Mouse (Mus musculus): ENCODE measurements at regions not wholly inside any gene's neighbourhood (a gene's known extent, or its start where the extent isn't known, plus 50 kb on each side); places are given as distances from the start of the nearest gene placed in this dataset.
"Not testable (repeated sequence)": the region's sequence is repeated elsewhere in the genome, so short reads cannot be mapped to it uniquely, and the experiment has no call there.

DNA sequence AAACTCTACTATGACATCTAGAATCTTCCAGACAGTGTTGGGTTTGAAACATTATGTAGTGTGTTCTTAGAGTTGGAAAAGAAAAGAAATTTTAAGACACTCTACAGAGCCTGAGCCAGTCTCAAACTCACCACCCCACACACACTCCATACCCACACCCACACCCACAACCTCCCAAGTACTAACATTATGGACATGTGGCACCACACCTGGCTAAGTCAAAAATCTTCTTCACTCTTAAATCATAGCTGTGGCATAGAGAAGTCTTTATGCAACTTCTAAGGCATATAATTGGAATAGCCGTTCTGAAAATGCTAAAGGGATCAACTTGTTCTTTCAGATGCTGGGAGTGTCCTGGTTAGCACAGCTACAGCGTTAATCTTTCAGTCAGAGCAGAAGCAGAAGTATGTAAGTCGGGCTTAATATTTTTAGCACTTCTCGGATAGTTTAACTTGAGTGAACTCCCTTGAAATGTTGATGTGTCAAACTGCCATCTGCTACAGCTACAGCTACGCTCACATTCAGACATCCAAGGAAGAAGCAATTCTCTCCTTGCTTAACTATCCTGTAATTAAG, 68.6 kb upstream of the Creb1 start:
- intact Hi-C loops (cut with DNase I): no loop called here
- peak; percentile 26 to 47 for DNase-seq (ENCODE audit: low spot score in 2 of 2)

DNA sequence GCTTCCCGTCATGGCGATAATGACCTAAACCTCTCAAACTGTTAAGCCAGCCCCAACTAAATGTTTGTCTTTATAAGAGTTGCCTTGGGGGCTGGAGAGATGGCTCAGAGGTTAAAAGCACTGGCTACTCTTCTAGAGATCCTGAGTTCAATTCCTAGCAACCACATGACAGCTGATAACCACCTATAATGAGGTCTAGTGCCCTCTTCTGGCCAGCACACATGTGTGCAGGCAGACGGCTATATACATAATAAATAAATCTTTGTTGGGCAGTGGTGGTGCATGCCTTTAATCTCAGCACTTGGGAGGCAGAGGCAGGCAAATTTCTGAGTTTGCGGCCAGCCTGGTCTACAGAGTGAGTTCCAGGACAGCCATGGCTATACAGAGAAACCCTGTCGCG, 70.8 kb upstream of the Creb1 start:
- DNase-seq (ENCODE audit: low spot score in 2 of 2); intact Hi-C loops (cut with DNase I): not testable (repeated sequence)

DNA sequence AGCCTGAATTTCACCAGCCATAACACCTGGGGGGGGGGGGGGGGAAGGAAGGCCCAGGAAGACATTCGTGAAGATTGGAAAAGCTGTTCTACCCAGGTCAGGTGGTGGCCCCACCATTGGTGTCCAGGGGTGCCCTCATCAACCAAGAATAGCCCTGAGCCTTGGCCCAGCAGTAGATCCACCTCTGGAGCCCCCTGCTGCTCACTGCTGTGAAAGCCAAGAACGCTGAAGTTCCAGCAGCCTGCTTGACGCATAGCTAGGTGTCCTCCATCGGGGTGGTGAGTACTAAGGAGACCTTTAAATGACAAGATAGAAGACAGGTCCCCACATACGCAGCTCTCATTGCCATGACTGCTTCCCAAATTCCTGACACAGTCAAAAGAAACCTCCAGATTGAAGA, 74.6 kb upstream of the Creb1 start:
- intact Hi-C loops (cut with DNase I): no loop called here
- DNase-seq (ENCODE audit: low spot score in 2 of 2): no peak

DNA sequence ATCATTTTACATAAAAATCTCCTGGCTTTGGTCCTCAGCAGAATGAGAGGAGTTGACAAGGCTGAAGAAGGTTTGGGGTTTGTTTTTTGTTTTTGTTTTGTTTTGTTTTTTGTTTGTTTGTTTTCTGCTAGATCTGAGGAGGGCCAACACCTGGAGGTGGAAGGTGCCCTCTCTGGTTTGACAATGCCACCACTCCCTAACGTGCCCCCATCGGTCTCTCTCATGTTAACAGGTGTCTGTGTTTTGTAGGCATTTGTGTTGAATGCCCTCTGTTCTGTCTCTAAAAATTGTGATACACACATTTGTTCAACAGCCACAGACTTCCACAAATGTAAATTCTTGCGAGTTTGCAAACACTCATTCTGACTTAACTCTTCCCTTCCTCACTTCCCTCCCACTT, 83.3 kb upstream of the Creb1 start:
- DNase-seq (ENCODE audit: low spot score in 2 of 2): no peak
- intact Hi-C loops (cut with DNase I): loop anchor here (10.0 kb wide), 1 partner anchor 414 kb away; no protein-coding TSS in a partner anchor

DNA sequence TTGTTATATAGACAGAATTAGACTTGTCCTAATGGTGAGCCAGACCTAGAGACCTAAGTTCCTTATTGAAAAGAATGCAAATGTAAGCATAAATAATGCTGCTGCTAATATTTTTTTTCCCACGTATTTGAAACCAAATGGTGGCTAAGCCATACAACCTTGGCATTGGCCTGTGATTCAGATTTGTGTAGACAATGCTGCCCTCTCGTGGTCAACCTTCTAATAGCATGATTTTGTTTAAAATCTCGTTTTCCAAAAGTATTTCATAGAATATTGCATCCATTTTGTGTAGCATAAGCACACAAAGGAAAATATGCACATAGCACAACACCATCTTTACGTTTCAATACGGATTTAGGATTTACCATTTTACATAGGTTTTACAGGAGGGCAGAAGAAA, 84.4 kb upstream of the Creb1 start:
- intact Hi-C loops (cut with DNase I): loop anchor here (1.0 to 10.0 kb wide), 2 partner anchors 413 to 682 kb away; no protein-coding TSS in a partner anchor
- DNase-seq (ENCODE audit: low spot score in 2 of 2): peak in 1 of 2 experiments; percentile 52

DNA sequence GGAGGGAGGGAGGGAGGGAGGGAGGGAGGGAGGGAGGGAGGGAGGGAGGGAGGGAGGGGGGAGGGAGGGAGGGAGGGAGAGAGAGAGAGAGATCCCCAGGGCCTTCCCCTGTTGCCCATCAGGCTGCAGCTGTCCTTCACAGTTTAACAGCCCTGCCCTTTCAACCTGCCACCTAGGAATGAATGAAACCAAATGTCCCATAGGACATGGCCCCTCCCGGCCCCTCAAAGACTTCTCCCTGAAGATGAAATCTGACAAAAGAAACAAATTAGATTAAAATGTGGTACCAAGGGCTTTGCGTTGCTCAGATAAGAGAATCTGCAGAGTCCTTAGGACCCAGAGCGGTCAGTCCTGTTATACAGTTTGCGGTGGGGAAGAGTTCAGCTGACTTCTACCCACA, 86.0 kb upstream of the Creb1 start:
- DNase-seq (ENCODE audit: low spot score in 2 of 2): peak in 1 of 2 experiments; percentile 9
- intact Hi-C loops (cut with DNase I): loop anchor here (1.0 to 10.0 kb wide), 5 partner anchors 326 to 778 kb away; no protein-coding TSS in a partner anchor

DNA sequence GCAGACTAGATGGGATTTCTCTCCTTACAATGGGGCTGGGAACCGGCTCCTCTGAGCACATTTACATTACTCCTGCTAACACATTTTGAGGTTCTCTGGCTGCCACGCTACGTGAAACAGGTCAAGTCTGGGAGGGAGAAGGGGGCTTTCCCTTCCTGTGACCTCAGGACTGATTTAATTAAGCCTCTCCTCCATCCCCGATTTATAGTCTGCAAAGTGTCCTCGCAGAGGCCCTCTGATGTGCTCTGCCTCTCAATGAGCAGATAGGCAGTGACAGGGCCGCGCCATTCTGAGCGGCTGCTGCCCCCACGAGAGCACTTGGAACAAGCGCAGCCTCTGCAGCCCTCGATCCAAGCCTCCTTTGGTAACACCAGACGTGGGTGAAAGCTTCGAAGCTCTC, 86.5 kb upstream of the Creb1 start:
- intact Hi-C loops (cut with DNase I): loop anchor here (1.0 to 10.0 kb wide), 5 partner anchors 325 to 777 kb away; no protein-coding TSS in a partner anchor
- peak; percentile 84 for DNase-seq (ENCODE audit: low spot score in 2 of 2)

DNA sequence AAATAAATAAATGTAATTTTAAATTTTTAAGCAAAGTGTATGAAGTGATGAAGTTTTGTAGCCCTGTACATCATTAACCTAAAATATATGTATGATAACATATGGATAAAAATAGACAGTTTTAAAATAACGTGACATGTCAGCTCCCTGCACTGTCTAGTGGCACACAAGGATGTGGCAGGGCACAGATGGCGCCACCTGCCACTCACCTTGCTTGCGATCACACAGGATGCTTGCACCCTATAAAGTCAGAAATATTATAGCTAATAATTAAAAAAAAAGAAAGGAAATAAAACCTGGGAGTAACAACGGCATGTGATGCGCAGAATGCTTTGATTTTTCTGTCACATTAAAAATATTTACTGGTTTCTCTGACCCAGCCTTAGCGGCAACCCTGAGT, 89.0 kb upstream of the Creb1 start:
- intact Hi-C loops (cut with DNase I): loop anchor here (10.0 kb wide), 1 partner anchor 409 kb away; no protein-coding TSS in a partner anchor
- DNase-seq (ENCODE audit: low spot score in 2 of 2): no peak

DNA sequence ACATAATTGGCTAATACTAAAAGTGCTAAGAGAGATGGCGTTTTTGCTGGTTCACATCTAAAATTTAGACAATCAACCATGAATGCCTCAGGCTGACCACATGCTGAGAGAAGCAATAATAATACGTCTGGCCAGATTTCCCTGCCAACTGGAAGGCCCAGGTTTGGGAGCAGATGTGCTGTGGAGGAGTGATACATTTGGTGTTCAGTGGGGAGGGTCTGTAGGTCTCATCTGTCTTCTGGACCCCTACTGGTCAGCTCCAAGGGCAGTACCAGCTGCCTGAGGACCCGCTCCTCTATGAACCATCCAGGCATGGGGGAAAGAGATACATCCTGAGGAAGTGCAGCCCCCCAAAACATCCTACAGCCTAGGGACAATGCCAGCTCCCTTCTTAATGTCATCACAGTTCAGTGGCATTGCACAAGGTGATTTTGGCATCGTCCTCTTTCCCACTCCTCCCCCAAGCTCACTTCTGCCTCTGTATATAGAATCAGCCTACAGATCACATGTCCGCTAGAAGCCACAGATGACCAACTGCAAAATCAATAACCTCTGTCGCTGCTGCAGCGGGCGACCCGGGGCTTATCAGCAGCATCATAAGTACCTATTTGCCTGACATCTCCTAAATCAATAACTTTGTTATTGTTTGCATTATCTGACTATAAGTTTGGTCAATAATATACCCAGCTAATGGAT, 90.1 kb upstream of the Creb1 start:
- intact Hi-C loops (cut with DNase I): loop anchor here (10.0 kb wide), 1 partner anchor 408 kb away; no protein-coding TSS in a partner anchor
- no peak for DNase-seq (ENCODE audit: low spot score in 2 of 2)

DNA sequence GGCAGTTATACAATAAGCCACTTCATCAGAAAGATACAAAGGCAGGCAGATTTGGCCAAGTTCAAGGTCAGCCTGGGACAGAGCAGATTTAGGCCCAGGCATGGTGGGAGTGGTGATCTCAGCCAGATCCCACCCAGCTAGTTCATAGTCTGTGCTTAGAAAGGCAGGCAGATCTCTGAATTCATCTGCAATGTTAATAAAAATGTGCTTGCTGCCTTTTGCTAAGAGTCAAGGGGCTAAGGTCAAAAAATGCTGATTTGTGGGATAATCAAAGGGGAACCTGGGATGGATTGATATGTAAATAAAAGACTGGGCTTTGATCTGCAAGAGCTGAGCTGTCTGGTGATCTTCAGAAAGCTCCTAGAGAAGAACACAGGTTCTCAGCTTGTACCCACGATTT, 109.2 kb upstream of the Creb1 start:
- intact Hi-C loops (cut with DNase I): no loop called here
- no peak for DNase-seq (ENCODE audit: low spot score in 2 of 2)

DNA sequence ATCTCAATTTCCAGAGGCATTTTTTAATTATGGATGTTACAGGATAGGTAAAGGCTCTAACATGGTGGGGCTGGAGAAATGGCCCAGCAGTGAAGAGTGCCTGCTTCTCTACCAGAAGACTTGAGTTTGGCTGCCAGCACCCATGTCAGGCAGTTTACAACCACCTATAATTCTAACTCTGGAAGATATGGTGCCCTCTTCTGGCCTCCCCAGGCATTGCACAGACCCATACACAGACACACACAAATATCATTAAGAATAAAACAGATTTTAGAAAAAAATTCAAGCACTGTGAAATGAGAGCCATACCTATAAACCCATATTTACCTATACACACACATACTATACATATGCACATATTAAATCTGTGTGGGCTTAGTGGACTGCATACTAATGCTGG, 113.9 kb upstream of the Creb1 start:
- no peak for DNase-seq (ENCODE audit: low spot score in 2 of 2)
- intact Hi-C loops (cut with DNase I): no loop called here

DNA sequence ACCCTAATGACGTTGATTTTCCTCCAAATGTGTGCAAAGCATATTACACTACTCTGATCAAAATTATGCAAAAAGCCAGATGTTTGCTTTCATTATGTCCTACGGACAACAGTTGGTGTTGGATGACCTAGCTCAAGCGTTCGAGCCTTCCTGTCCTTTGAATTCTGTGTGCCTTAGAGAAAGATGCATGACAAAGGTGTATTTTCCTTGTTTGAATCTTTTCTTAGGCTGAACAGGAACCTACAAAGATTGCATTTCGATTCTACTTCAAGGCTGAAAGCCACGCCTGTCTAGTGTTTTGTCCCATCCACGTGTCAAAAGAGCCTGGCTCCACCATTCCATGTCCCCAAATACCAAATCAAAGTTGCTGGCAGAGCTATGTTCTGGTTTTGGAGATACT, 116.5 kb upstream of the Creb1 start:
- intact Hi-C loops (cut with DNase I): no loop called here
- no peak for DNase-seq (ENCODE audit: low spot score in 2 of 2)

DNA sequence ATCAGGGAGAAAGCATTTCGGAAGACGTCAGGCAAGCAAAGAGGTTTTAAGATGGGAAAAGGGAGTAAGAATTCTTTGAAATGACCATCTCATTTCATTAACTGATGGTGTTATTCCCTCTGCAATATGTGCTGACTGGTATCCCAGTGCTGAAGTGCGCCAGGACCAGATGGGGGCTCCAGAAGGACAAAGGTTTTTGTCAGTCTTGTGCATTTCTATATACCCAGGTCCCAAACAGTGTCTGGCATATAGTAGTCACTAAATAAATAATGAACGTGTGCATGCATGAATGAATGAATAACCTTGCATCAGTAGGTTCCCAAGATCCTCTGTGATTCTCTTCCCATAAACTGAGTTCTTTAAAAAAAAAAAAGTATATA, 119.3 kb upstream of the Creb1 start:
- intact Hi-C loops (cut with DNase I): no loop called here

DNA sequence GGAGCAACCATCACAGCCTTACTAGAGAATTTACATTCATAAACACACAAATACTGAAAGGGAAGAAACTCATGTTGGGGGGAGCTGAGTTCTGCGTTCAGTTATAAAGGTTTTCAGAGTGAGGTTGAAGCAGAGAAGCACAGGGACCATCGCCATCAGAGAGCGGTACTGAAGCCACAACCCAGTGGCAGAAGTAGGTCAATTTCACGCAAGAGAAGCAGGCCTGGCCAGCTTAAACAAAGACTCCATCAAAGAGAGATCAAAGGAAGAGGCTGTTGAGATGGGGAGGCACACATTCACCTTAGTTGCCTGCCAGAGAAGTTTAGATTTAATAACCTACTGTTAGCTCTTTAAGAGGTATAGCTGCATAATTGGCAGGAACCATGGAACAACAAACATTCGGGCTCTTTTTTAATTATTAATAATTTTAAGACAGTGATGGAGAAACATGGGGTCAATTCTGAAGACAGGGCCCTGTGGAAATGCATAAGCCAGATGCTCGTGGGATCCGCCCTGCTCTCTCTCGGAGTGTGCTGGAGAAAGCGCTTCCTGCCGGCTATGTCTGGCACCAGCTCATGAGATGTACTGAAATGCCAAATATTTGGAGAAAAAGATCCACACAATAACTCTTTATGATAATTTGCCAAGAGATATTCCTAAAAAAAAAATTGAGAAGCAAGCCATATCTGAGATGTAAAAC, 119.8 kb upstream of the Creb1 start:
- no peak for DNase-seq (ENCODE audit: low spot score in 2 of 2)
- intact Hi-C loops (cut with DNase I): no loop called here

More for the DNA sequence above, 119.3 kb upstream of the Creb1 start:
- no peak for DNase-seq (ENCODE audit: low spot score in 2 of 2)

DNA sequence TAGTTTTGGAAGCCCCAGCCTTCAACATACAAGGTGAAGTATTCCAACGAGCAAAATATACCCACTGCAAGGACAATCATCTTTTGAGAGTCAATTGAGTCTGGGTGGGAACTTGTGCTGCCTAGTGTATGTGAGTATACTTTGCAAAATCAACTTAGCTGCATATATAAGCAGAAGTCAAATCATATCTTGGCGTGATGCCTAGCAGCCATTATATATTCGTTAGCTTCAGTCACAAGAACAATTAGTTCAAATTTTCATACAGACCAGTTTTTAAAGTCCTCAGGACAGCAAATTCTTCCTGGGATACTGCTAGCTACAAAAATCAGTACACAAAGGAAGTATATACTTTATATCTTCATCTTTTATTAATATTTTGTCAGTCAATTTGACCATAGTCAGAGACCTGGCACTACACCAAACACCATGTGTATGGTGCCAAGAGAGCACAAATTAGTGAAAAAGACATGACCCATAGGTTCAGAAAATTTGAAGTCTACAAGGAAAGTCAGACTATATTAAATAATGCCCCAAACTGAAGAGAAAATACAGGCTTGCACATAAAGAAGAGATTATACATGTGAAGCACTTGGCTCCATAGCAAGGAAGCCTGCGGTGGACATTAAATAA, 120.5 kb upstream of the Creb1 start:
- intact Hi-C loops (cut with DNase I): no loop called here

DNA sequence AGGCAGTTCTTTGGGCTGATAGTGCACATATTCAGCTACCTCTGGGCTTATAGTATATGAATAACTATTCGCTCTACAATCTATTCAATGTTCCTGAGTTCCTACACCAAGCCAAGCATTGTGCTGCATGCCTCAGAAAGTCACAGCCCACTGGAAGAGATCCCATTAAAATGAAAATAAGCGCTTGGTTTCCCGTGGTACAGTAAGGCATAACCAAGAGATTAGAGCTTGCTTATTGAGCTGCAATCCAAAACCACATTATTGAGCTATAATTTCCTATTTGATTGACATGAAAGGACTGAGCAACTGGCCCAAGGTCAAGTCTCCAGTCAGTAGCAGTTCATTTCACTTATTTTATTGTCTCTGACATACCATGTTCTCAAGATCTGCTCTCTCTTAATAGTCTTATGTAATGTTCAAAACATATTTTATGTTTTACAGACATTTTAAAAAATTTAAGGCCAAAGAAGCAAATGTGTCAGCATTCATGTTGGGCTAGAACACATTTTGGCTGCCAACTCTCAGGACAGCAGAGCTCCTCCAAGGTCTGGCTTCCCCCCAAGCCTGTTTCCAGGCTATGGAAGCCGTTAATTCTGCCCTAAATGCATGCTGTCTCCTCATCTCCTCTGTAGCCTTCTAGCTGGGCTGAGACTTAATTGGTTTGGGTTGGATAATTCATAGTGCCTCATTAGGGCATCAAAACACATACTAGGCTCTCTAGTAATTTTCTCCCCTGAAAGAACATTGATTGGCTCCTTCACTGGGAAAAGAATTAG, 123.5 kb upstream of the Creb1 start:
- peak in 1 of 2 experiments; percentile 4 for DNase-seq (ENCODE audit: low spot score in 2 of 2)
- intact Hi-C loops (cut with DNase I): no loop called here

More for the DNA sequence above, 120.5 kb upstream of the Creb1 start:
- DNase-seq (ENCODE audit: low spot score in 2 of 2): no peak

DNA sequence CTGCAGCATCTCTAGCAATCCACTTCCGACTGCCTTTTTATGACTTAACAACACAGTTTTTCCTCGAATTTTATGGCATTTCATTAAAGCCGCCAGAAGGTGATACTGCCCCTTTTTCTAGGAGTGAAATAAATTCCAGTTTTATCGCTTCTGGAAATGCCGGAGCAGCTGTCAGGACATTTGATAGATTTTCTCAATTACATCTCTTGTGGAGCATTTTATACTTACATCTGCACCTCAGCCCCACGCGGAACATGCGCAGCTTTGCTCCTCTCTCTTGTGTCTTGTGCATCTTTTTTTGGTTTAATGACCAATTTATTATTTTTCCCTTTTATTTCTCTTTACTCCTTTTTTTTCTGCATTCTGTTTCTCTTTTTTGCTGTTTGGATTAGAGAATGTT, 140.9 kb upstream of the Creb1 start:
- intact Hi-C loops (cut with DNase I): no loop called here
- DNase-seq (ENCODE audit: low spot score in 2 of 2): no peak

DNA sequence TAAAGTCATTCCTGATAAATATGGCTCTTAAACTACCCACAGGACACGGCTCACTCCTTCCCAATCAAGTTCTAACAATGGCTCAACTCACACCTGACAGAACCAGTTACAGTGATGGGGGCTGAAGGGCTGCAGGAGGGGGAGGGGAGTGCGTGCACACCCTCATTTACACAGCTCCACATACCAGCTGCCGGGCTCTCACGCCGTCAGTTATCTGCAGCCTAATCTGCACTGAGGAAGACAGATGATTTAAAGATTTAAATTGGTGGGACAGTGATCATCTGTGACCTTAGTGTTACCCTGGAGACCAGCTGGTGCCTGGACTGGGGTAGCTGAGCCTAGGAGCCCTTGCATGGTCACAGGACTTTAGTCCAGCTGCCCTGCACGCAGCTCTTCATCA, 151.2 kb upstream of the Creb1 start:
- intact Hi-C loops (cut with DNase I): no loop called here

DNA sequence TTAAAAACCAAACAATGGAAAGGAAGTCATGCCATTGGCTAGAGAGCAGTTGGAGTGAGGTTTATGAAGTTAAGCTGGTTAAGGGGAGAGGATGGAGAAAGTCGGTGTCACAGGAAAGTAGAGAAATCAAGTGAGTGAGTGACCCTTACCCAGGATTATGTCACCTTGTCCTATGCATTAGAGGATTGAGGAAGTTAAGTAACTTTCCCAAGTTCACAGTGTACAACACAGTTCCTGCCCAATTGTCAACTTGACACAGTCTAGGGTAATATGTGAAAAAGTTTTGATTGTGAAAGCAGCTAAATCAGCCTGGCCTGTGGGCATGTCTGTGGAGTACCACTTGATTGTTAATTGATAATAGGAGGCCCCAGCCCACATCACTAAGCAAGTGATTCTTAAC, 156.0 kb upstream of the Creb1 start:
- DNase-seq (ENCODE audit: low spot score in 2 of 2); intact Hi-C loops (cut with DNase I): not testable (repeated sequence)

More for the DNA sequence above, 151.2 kb upstream of the Creb1 start:
- no peak for DNase-seq (ENCODE audit: low spot score in 2 of 2)

Data from left cerebral cortex, postnatal 36 days (tissue).